Mouse (Mus musculus) layer of hippocampus, adult 2 months (tissue): Measurements from ENCODE around the gene Rdh19. TPM values are rescaled to one million over a fixed set of nuclear protein-coding genes. Genes with fewer than 3 reads are reported as not detected.
"Not testable (repeated sequence)": the region's sequence is repeated elsewhere in the genome, so short reads cannot be mapped to it uniquely, and the experiment has no call there.

Experiments used
- DNase-seq, 2 experiments: peaks; one replicate each; pipeline ENCODE4 v3.0.0; 2022; ENCODE audit warnings: low spot score in 2 of 2
- H3K27ac ChIP-seq: fragments of 200-600 bp; 2 replicates; pipeline ENCODE4 v1.8.1; 2022
- H3K4me3 ChIP-seq: fragments of 200-600 bp; 2 replicates; pipeline ENCODE4 v1.8.1; 2022; ENCODE audit warnings: mild to moderate bottlenecking
- CTCF ChIP-seq: fragments of 200-600 bp; conservative IDR thresholded peaks from 2 replicates; pipeline ENCODE4 v1.8.1; 2022; ENCODE audit warnings: antibody characterized with exemption, mild to moderate bottlenecking, moderate library complexity
- long read RNA-seq, 2 experiments: library from polyadenylated mRNA; stranded (forward); transcript quantifications; one replicate each; pipeline ENCODE4 v2.0.0; 2021; ENCODE audit warnings: borderline mapping rate in 2 of 2
- total RNA-seq, 2 experiments: library from RNA; stranded (reverse); gene quantifications; 2 replicates each; pipeline ENCODE4 v1.2.3; 2021

Gene Rdh19
- total RNA-seq, result not detected
- long read RNA-seq, experiment 1, result 0 reads
- long read RNA-seq, experiment 2, result 0 reads

GRCm38 (mm10) chr10:127849628-127850027 is at the start of gene Rdh19:
Gene Rdh19 (plus strand): TSS chr10:127849928.
- TF ChIP-seq CTCF, result no peak
- no peak within 1 kb of the TSS for H3K27ac ChIP-seq
- no peak within 1 kb of the TSS for H3K4me3 ChIP-seq
- DNase-seq, result no peak

DNA sequence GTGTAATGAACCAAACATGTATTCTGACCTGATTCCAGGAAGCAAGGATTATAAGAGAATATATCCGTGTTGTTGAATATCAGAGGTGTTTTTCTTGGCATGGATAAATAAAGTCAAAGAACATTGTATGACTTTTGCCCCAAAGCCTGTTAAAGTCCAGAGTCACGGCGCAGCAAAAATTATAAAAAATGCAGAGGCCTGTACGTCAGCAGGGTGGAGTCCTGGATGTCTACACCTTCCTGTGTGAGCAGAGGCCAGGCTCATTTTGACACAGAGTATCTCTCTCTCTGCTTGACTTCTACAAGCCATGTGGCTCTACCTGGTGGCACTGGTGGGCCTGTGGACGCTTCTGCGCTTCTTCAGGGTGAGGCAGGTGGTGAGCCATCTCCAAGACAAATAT is 48.8 kb upstream of the Rdh19 start, which contains the start of gene Rdh16:
Gene Rdh16 (plus strand): TSS at position 262 of the 400 bp plus-strand sequence.
- Histone ChIP-seq H3K27ac (no peak within 1 kb of the TSS), H3K4me3 (no peak within 1 kb of the TSS)
- TF ChIP-seq CTCF, result no peak
- no peak for DNase-seq

DNA sequence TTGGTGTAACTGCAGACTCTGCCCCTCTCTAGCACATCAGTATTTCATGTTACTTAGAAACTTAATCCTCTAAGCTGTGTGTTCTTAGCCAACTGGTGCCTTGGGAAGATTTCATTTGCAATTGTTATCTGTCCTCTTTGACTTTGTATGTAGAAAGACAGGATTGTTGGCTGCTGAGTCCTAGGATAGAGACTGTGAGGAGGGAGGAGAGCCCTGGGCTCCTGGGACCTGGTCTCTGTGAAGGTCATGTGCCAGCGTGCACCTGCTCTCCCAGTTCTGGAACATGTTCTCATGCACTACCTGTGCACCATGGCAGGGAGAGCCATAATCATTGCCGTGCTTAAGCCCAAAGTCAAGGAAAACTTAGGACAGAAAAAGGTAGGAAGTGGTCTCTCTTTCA is 48.1 kb upstream of the Rdh19 start:
- Histone ChIP-seq H3K27ac (no peak overlapping the region), H3K4me3 (no peak overlapping the region)
- no peak for TF ChIP-seq CTCF
- DNase-seq, result no peak

- DNase-seq, result no peak
- no peak overlapping the region for H3K4me3 ChIP-seq
- TF ChIP-seq CTCF, result no peak
- H3K27ac ChIP-seq, result no peak overlapping the region
Measured at GRCm38 (mm10) chr10:127802236-127802635, 47.5 kb upstream of the Rdh19 start.

GRCm38 (mm10) chr10:127804416-127804815 is 45.3 kb upstream of the Rdh19 start:
- TF ChIP-seq CTCF, result no peak
- DNase-seq, result no peak

GRCm38 (mm10) chr10:127815888-127816287 is 33.8 kb upstream of the Rdh19 start:
- H3K4me3 ChIP-seq, result no peak overlapping the region
- H3K27ac ChIP-seq, result no peak overlapping the region
- DNase-seq, result no peak
- TF ChIP-seq CTCF, result no peak

More at GRCm38 (mm10) chr10:127804416-127804815, 45.3 kb upstream of the Rdh19 start:
- no peak overlapping the region for H3K27ac ChIP-seq
- no peak overlapping the region for H3K4me3 ChIP-seq

DNA sequence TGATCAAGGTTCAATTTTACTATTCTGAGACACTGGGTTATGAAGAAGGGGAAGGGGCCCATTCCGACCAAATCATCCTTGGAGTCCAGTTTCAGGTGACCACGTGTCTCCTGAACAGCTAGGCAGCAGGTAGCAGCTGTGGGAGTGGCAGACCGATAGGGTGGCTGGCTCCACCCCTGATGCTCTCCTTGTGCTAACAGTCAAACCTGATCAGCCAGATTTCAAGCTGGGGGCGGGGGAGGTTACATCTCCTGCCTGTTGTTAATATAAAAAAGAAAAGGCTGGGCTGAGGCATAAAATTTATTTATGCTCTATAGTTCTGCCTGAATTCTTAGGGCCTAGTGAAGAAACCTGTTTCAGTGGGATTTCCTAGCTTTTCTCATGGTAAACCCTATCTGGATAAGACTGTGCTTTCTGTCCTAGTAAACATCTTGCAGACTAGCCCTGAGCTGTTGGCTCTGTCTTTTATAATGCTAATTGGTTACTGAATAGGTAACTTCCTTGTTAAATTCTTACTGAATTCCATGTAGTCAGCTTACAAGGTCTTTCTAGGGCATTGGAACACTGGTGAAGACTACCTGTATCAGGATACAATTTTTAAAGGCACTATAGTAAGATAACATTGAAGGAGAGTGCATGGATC is 32.3 kb upstream of the Rdh19 start:
- DNase-seq, H3K27ac ChIP-seq, H3K4me3 ChIP-seq: not testable (repeated sequence)

- H3K27ac ChIP-seq, DNase-seq, H3K4me3 ChIP-seq: not testable (repeated sequence)
Measured at GRCm38 (mm10) chr10:127821806-127822205, 27.9 kb upstream of the Rdh19 start.

DNA sequence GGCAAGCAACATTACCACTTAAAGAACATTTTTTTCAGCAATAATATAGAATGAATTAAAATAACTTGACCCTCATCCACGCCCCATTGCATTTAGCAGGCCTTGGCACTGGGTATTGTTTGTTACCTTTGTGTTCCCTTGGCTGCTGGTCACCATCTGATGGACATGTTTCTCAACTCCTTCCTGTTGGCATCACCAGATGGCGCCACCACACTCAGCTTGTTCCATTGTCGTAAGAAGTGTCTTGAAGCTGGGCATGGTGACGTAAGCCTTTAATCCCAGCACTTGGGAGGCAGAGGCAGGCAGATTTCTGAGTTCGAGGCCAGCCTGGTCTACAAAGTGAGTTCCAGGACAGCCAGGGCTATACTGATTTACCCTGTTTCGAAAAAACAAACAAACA is 24.3 kb upstream of the Rdh19 start:
- Histone ChIP-seq H3K27ac (no peak overlapping the region), H3K4me3 (no peak overlapping the region)
- TF ChIP-seq CTCF, result peak; percentile 48
- DNase-seq, result no peak

- TF ChIP-seq CTCF, result no peak
- no peak for DNase-seq
- H3K4me3 ChIP-seq, result no peak overlapping the region
- no peak overlapping the region for H3K27ac ChIP-seq
Measured at GRCm38 (mm10) chr10:127829121-127829520, 20.6 kb upstream of the Rdh19 start.

- not testable (repeated sequence) for H3K4me3 ChIP-seq, H3K27ac ChIP-seq, DNase-seq
Measured at GRCm38 (mm10) chr10:127834186-127834585, 15.5 kb upstream of the Rdh19 start.

DNA sequence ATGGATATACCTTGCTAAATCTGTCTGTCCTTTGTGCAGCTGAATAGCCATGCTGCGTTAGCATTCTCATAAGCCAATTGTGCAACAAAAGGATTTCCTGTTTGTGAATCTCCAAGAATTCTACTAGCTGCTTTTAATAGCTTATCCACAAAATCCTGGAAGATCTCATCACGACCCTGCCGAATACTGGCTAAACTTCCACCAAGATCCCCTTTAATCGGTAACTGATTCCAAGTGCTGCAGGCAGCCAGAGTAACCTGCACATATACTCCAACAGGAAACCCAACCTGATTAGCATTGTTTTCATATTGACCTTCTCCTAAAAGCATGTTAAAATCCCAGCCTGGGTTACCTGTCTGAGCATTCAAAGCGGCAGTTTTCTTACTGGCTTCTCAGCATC is 14.4 kb upstream of the Rdh19 start:
- DNase-seq, result no peak
- Histone ChIP-seq H3K4me3 (no peak overlapping the region), H3K27ac (no peak overlapping the region)
- no peak for TF ChIP-seq CTCF

GRCm38 (mm10) chr10:127837793-127838192 is 11.9 kb upstream of the Rdh19 start:
- not testable (repeated sequence) for H3K4me3 ChIP-seq, H3K27ac ChIP-seq

GRCm38 (mm10) chr10:127838539-127838938 is 11.2 kb upstream of the Rdh19 start:
- no peak for TF ChIP-seq CTCF
- no peak overlapping the region for H3K27ac ChIP-seq
- DNase-seq, result no peak
- H3K4me3 ChIP-seq, result no peak overlapping the region

More at GRCm38 (mm10) chr10:127837793-127838192, 11.9 kb upstream of the Rdh19 start:
- DNase-seq, result not testable (repeated sequence)
